Mouse (Mus musculus) liver, embryonic 12.5 days (tissue): ENCODE results near the gene Map3k20. TPM values are rescaled to one million over a fixed set of nuclear protein-coding genes. Genes with fewer than 3 reads are reported as not detected.
A peak's percentile ranks its signal among the peaks of the same experiment; 100 is the strongest.

ENCODE experiments used
- ATAC-seq: fragments of 200-750 bp; cut with Nextera tagmentation; 2 replicates; pipeline ENCODE4 v1.8.0; 2017; ENCODE audit warnings: moderate number of reproducible peaks, mild to moderate bottlenecking, moderate library complexity
- H3K27ac ChIP-seq: fragments of 300-500 bp; sonication (generic); 2 replicates; pipeline ENCODE4 v1.5.1; 2016; ENCODE audit warnings: mild to moderate bottlenecking
- H3K27me3 ChIP-seq: fragments of 300-500 bp; sonication (generic); replicated peaks from 2 replicates; pipeline ENCODE4 v1.6.1; 2016; ENCODE audit warnings: mild to moderate bottlenecking, moderate library complexity
- H3K36me3 ChIP-seq: fragments of 300-500 bp; sonication (generic); 2 replicates; pipeline ENCODE4 v1.6.1; 2016; ENCODE audit warnings: mild to moderate bottlenecking, moderate library complexity
- H3K4me1 ChIP-seq: fragments of 300-500 bp; sonication (generic); 2 replicates; pipeline ENCODE4 v1.6.1; 2016
- H3K4me2 ChIP-seq: fragments of 300-500 bp; sonication (generic); 2 replicates; pipeline ENCODE4 v1.6.1; 2016; ENCODE audit warnings: mild to moderate bottlenecking, moderate library complexity
- H3K4me3 ChIP-seq: fragments of 300-500 bp; sonication (generic); 2 replicates; pipeline ENCODE4 v1.5.1; 2016; ENCODE audit warnings: mild to moderate bottlenecking, moderate library complexity
- H3K9ac ChIP-seq: fragments of 300-500 bp; sonication (generic); 2 replicates; pipeline ENCODE4 v1.6.1; 2016; ENCODE audit warnings: mild to moderate bottlenecking, moderate library complexity
- H3K9me3 ChIP-seq: fragments of 300-500 bp; sonication (generic); replicated peaks from 2 replicates; pipeline ENCODE4 v1.6.1; 2016; ENCODE audit warnings: mild to moderate bottlenecking, moderate library complexity
- WGBS: fragments of 180-500 bp; shearing (Covaris S2); methylation state at CpG from one replicate; pipeline ENCODE4 v1.1.7; 2016; ENCODE audit not compliant: insufficient replicate concordance; 5-methylcytosine and 5-hydroxymethylcytosine counted together
- polyA plus RNA-seq: library from polyadenylated mRNA; unstranded; fragments of >200 nt; fragmentation: Nextera tagmentation; extraction: Ambion mirVana; gene quantifications from 2 replicates; pipeline ENCODE4 v1.2.1, GENCODE M21; 2016

The Map3k20 gene
- polyA plus RNA-seq, 1 experiment from 2014 or later = 9.4 TPM

DNA sequence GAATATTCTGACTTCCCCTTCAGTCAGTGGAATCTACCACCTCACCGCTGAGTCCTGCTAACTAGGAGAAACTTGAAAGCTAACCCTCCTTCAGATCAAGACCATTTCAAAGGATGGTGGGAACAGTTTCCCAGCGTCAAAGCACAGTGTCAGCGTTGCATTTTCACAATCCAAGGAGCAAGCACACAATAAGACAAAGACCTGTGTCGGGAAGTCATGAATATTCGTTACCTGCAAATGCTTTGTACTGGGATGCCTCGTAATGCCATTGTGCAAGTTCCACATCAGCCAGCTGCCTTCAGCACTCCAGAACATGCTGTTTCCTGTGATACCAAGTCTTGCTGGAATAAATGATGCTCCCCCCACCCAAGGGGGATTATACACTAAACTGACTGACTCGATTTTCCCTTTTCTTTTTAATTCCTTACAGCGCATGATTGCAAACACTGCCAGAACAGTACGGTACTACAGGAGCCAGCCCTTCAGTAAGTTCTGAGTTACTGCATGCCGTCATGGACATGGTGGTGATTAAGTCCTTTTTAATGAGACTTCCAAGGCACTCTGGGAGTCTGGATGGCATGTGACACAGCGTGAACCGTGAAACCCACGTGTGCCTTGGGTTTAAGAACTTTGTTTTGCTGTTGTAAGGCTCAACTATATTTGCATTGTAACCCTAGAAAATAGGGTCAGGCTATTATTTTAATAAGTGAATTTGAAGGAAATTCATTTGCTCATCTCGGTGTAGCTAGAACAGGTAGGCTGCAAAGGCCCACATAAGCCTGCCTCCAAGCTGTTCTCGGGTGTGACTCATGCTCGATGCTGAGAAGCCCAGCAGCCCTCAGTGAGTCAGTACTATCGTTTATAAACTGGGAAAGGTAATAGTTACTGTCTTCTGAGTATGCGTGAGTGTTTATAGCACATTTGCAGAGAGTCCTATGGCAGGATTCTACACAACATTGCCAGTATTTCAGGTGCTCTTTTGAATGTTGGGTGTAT lies 32.6 kb upstream of the Map3k20 start:
- H3K36me3 ChIP-seq = no peaks in the 10 kb centered on the region
- H3K27ac ChIP-seq = no peak overlapping the region
- H3K9me3 ChIP-seq = no peaks in the 10 kb centered on the region
- no peak overlapping the region for H3K4me2 ChIP-seq
- no peak overlapping the region for H3K4me3 ChIP-seq
- ATAC-seq = no peak
- WGBS = 66% methylated on average over 18 of the region's 18 CpGs
- no peaks in the 10 kb centered on the region for H3K4me1 ChIP-seq
- no peaks in the 10 kb centered on the region for H3K27me3 ChIP-seq
- no peak overlapping the region for H3K9ac ChIP-seq

- no peaks in the 10 kb centered on the region for H3K4me1 ChIP-seq
- 66% methylated on average over 4 of the region's 4 CpGs for WGBS
- no peak overlapping the region for H3K27ac ChIP-seq
- no peak overlapping the region for H3K9ac ChIP-seq
- H3K4me3 ChIP-seq = no peak overlapping the region
- no peak for ATAC-seq
- no peaks in the 10 kb centered on the region for H3K9me3 ChIP-seq
- H3K4me2 ChIP-seq = no peak overlapping the region
- no peaks in the 10 kb centered on the region for H3K36me3 ChIP-seq
- no peaks in the 10 kb centered on the region for H3K27me3 ChIP-seq
Measured at GRCm38 (mm10) chr2:72253882-72254281, 31.6 kb upstream of the Map3k20 start.

DNA sequence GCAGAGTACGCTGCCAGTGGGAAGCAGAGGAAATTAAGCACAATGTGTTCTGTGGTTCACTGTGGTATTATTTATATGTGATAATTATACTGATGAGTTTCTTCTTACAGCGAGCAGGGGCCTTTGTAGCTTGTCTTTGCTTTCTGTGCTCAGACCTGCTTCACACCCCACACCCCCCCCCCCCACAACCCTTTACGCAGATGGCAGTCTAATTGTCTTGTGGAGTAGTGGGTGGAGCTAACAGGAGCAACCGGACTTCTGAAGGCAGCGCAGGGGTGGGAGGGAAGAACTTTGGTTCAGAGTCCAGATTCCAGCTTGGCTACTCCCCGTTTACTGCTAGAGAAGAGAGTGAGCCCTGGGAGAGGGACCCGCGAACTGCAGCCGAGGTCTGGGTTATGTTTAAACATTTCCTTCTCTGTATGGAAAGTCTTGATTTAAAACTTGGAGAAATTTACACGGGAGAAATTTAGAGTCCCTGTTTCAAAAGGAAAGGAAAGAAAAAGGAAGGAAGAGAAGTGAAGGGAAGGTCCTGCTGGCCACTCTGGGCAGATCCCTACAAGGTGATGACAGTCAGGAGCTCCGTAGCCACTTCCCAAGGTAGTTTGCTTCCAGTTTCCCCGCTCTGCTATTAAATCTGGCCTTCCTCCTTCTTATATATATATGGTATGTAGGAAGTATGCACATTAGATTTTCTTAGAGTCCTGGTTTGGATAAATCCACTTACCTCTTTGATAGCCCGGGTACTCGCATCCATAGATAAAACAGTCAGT lies 30.4 kb upstream of the Map3k20 start:
- no peak overlapping the region for H3K27ac ChIP-seq
- peak overlapping the region; percentile 29 for H3K4me2 ChIP-seq
- ATAC-seq = no peak

GRCm38 (mm10) chr2:72260704-72261103 lies 24.7 kb upstream of the Map3k20 start:
- ATAC-seq = no peak
- Histone ChIP-seq H3K27me3 (no peaks in the 10 kb centered on the region), H3K4me2 (no peak overlapping the region), H3K9me3 (no peaks in the 10 kb centered on the region), H3K9ac (no peak overlapping the region), H3K4me3 (no peak overlapping the region), H3K36me3 (no peaks in the 10 kb centered on the region), H3K4me1 (no peaks in the 10 kb centered on the region), H3K27ac (no peak overlapping the region)
- 51% methylated on average over 1 of the region's 1 CpGs for WGBS

More for the DNA sequence above, 30.4 kb upstream of the Map3k20 start:
- 46% methylated on average over 14 of the region's 14 CpGs for WGBS
- Histone ChIP-seq H3K27me3 (no peaks in the 10 kb centered on the region), H3K4me1 (no peaks in the 10 kb centered on the region), H3K9ac (no peak overlapping the region), H3K36me3 (no peaks in the 10 kb centered on the region), H3K9me3 (no peaks in the 10 kb centered on the region), H3K4me3 (no peak overlapping the region)

GRCm38 (mm10) chr2:72262814-72263480 lies 22.5 kb upstream of the Map3k20 start:
- H3K27me3 ChIP-seq = no peaks in the 10 kb centered on the region
- ATAC-seq = no peak
- H3K9ac ChIP-seq = no peak overlapping the region
- H3K9me3 ChIP-seq = no peaks in the 10 kb centered on the region; the same call in 1 of the 2 replicates
- no peaks in the 10 kb centered on the region for H3K4me1 ChIP-seq
- no peak overlapping the region for H3K4me2 ChIP-seq
- H3K27ac ChIP-seq = no peak overlapping the region
- no peak overlapping the region for H3K4me3 ChIP-seq
- 65% methylated on average over 6 of the region's 6 CpGs for WGBS
- no peaks in the 10 kb centered on the region for H3K36me3 ChIP-seq

DNA sequence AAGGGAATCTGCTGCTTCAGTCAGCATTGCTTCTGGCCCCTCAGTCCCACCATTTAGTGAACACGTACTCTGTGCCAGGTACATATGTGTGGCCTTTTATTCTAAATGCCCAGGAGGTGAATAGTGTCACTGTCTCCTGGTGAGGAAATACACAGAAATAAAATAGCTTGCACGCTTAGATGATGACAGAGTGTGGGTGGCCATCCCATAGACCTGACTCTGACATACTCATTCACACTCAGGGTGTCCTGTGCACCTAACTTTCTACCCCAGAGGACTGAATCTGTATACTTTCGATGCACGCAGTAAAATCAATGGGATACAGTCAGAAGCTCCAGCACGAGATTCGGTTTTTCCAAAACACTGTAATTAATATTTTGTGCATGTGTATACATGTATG lies 18.0 kb upstream of the Map3k20 start:
- no peaks in the 10 kb centered on the region for H3K36me3 ChIP-seq
- 76% methylated on average over 6 of the region's 6 CpGs for WGBS

DNA sequence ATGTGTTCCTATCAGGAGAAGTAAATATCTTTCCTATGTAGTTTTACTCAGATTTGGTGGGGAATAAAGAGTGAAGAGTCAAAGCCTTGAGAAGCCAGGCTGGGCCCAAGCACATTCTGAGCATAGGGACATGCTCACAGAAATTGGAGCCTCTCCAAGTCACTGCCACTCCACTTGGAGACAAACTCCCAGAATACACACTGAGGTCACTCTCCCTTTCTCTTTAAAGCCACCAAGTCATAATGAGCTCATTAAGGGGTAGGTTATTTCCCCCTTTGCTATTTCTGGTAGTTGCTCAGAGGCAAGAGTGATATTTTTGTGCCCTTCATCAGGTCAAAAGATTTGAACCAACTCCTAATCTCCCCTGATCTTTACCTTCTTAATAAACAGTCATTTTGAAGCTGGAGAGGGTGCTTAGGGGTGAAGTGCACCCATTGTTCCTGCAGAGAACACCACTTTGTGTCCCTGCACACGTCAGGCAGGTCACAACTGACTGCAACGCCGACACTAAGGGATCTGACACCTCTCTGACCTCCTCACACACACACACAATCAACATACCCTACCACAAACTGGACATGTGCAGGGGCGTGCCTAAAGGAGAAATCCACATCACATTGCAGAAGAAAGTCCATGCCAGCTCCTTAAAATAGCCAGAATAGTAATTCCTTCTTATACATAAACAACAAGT lies 15.6 kb upstream of the Map3k20 start:
- H3K9ac ChIP-seq = no peak overlapping the region
- H3K36me3 ChIP-seq = no peaks in the 10 kb centered on the region
- H3K27ac ChIP-seq = no peak overlapping the region
- no peak overlapping the region for H3K4me2 ChIP-seq
- no peak for ATAC-seq
- no peaks in the 10 kb centered on the region for H3K4me1 ChIP-seq
- no peaks in the 10 kb centered on the region for H3K27me3 ChIP-seq
- WGBS = 66% methylated on average over 4 of the region's 4 CpGs
- no peak overlapping the region for H3K4me3 ChIP-seq
- no peaks in the 10 kb centered on the region; the same call in 1 of the 2 replicates for H3K9me3 ChIP-seq

More for the DNA sequence above, 18.0 kb upstream of the Map3k20 start:
- H3K4me3 ChIP-seq = no peak overlapping the region
- no peak overlapping the region for H3K9ac ChIP-seq
- no peak overlapping the region for H3K27ac ChIP-seq
- ATAC-seq = no peak
- H3K27me3 ChIP-seq = no peaks in the 10 kb centered on the region
- H3K4me2 ChIP-seq = no peak overlapping the region
- no peaks in the 10 kb centered on the region for H3K4me1 ChIP-seq
- H3K9me3 ChIP-seq = no peaks in the 10 kb centered on the region; the same call in 1 of the 2 replicates

- H3K9ac ChIP-seq = no peak overlapping the region
- no peaks in the 10 kb centered on the region for H3K4me1 ChIP-seq
- H3K9me3 ChIP-seq = no peaks in the 10 kb centered on the region
- H3K36me3 ChIP-seq = no peaks in the 10 kb centered on the region
- no peak overlapping the region for H3K4me3 ChIP-seq
- H3K27ac ChIP-seq = no peak overlapping the region
- 59% methylated on average over 4 of the region's 4 CpGs for WGBS
- no peak for ATAC-seq
- no peak overlapping the region for H3K4me2 ChIP-seq
- H3K27me3 ChIP-seq = no peaks in the 10 kb centered on the region
Measured at GRCm38 (mm10) chr2:72278247-72278873, 7.1 kb upstream of the Map3k20 start.

- ATAC-seq = no peak
- Histone ChIP-seq H3K27me3 (no peaks in the 10 kb centered on the region; the same call in 1 of the 2 replicates), H3K9ac (no peak overlapping the region), H3K4me3 (no peak overlapping the region), H3K4me1 (peaks cover 5% of the 10 kb centered on the region; the same call in 1 of the 2 replicates), H3K9me3 (no peaks in the 10 kb centered on the region), H3K27ac (no peak overlapping the region), H3K36me3 (no peaks in the 10 kb centered on the region), H3K4me2 (no peak overlapping the region)
- 76% methylated on average over 5 of the region's 5 CpGs for WGBS
Measured at GRCm38 (mm10) chr2:72280524-72280923, 4.9 kb upstream of the Map3k20 start.

DNA sequence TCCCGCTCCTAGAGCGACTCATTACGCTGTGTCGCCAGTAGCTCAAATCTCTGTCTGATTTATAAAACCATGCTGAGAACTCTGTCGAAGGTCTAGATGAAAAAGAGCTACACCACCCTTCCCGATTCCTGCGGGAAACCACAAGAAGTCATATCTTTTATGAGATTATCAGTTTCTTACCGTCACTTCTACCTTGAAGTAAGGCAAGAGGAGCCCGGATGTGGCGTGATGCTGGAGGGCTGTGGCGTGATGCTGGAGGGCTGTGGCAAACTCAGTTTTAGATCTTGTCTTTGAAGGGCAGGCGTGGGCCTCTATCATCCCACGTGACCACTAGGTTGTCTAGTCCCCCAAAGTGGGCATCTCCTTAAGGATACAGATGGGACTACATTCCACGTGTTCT lies 3.5 kb upstream of the Map3k20 start:
- Histone ChIP-seq H3K36me3 (no peaks in the 10 kb centered on the region), H3K4me1 (peaks cover 8% of the 10 kb centered on the region)
- WGBS = 58% methylated on average over 14 of the region's 14 CpGs

DNA sequence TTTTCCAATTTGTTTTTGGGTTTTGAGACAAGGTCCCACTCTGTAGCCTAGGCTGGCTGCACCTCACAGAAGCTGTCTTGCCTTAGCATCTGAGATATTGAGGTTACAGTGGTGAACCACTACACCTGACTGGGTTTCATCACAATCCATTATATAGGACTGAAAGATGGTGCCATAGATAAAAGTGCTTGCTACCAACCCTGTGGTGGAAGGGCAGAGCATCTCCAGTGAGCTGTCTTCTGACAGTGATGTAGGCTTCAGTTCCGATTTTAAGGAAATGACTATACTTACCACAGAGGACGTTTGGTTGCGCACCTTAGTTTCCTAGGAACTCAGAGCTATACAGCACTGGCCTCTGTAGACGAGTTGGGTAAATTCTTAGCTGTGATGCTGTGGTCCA lies 2.7 kb upstream of the Map3k20 start:
- no peak overlapping the region for H3K27ac ChIP-seq
- no peak overlapping the region for H3K9ac ChIP-seq
- WGBS = 68% methylated on average over 4 of the region's 4 CpGs
- no peak for ATAC-seq
- H3K36me3 ChIP-seq = no peaks in the 10 kb centered on the region
- H3K4me3 ChIP-seq = no peak overlapping the region
- no peaks in the 10 kb centered on the region; the same call in 1 of the 2 replicates for H3K27me3 ChIP-seq
- peaks cover 15% of the 10 kb centered on the region for H3K4me1 ChIP-seq
- H3K4me2 ChIP-seq = no peak overlapping the region
- H3K9me3 ChIP-seq = no peaks in the 10 kb centered on the region

More for the DNA sequence above, 3.5 kb upstream of the Map3k20 start:
- Histone ChIP-seq H3K4me3 (no peak overlapping the region), H3K9ac (no peak overlapping the region), H3K27ac (no peak overlapping the region), H3K9me3 (no peaks in the 10 kb centered on the region), H3K4me2 (no peak overlapping the region), H3K27me3 (no peaks in the 10 kb centered on the region; the same call in 1 of the 2 replicates)
- no peak for ATAC-seq
